Mouse (Mus musculus) adipocyte (in vitro differentiated cells): ENCODE results near the gene Plxna2.

Experiments used
- DNase-seq: peaks from one replicate; pipeline ENCODE4 v3.0.0-alpha.2; 2016; ENCODE audit warnings: low spot score

Gene Plxna2

GRCm38 (mm10) chr1:194622677-194623076 is 4.7 kb downstream of the Plxna2 start:
- no peak for DNase-seq

GRCm38 (mm10) chr1:194623641-194624040 is 5.6 kb downstream of the Plxna2 start:
- no peak for DNase-seq

GRCm38 (mm10) chr1:194624411-194624810 is 6.4 kb downstream of the Plxna2 start:
- peak; percentile 67 for DNase-seq

- peak; percentile 77 for DNase-seq
These were observed 7.0 kb downstream of the Plxna2 start for GRCm38 (mm10) chr1:194624973-194625372.

GRCm38 (mm10) chr1:194626109-194626508 is 8.1 kb downstream of the Plxna2 start:
- no peak for DNase-seq

GRCm38 (mm10) chr1:194627286-194627685 is 9.3 kb downstream of the Plxna2 start:
- DNase-seq = no peak

- DNase-seq = peak; percentile 55
These were observed 11.2 kb downstream of the Plxna2 start for GRCm38 (mm10) chr1:194629135-194629689.

- no peak for DNase-seq
These were observed 12.6 kb downstream of the Plxna2 start for GRCm38 (mm10) chr1:194630498-194631056.

- DNase-seq = no peak
These were observed 13.6 kb downstream of the Plxna2 start for GRCm38 (mm10) chr1:194631574-194631973.

- no peak for DNase-seq
These were observed 14.0 kb downstream of the Plxna2 start for GRCm38 (mm10) chr1:194632029-194632428.

GRCm38 (mm10) chr1:194635411-194635810 is 17.4 kb downstream of the Plxna2 start:
- no peak for DNase-seq

- DNase-seq = no peak
These were observed 17.9 kb downstream of the Plxna2 start for GRCm38 (mm10) chr1:194635942-194636341.

GRCm38 (mm10) chr1:194637391-194638304 is 19.6 kb downstream of the Plxna2 start:
- DNase-seq = no peak

- no peak for DNase-seq
These were observed 23.7 kb downstream of the Plxna2 start for GRCm38 (mm10) chr1:194641601-194642301.

GRCm38 (mm10) chr1:194642302-194642787 is 24.3 kb downstream of the Plxna2 start:
- no peak for DNase-seq

- DNase-seq = no peak
These were observed 25.9 kb downstream of the Plxna2 start for GRCm38 (mm10) chr1:194643930-194644329.

- no peak for DNase-seq
These were observed 27.9 kb downstream of the Plxna2 start for GRCm38 (mm10) chr1:194645898-194646297.

GRCm38 (mm10) chr1:194650076-194650475 is 32.1 kb downstream of the Plxna2 start:
- DNase-seq = peak; percentile 69

- peak; percentile 66 for DNase-seq
These were observed 32.5 kb downstream of the Plxna2 start for GRCm38 (mm10) chr1:194650566-194650965.

GRCm38 (mm10) chr1:194651987-194652386 is 34.0 kb downstream of the Plxna2 start:
- no peak for DNase-seq

GRCm38 (mm10) chr1:194658459-194659160 is 40.6 kb downstream of the Plxna2 start:
- peak; percentile 38 for DNase-seq
